In genomic region chr17:10702781-10703180, GRCm38 (mm10) we compare ENCODE assay signal across 8 mouse cellular contexts.
A peak's percentile ranks its signal among the peaks of the same experiment; 100 is the strongest.
DNase-seq lines count a peak whose midpoint lies in the region; ATAC-seq and TF ChIP-seq lines count a peak whose summit lies in the region.
"Had no signal": no experiment of that assay in that cellular context is flagged by ENCODE, and none has a peak within 500 bp of the region (broad histone marks: within the 10 kb centered on the region; RNA-seq: fewer than 3 reads in every experiment).

No protein-coding gene starts in this region.

- H3K4me2 ChIP-seq in stomach, postnatal 0 days (replicated peaks; ENCODE audit: low read depth): no peak overlapping the region

- H3K4me3 ChIP-seq in stomach, postnatal 0 days (ENCODE audit: low read depth, low read length): no peak overlapping the region

- H3K9me3 ChIP-seq in stomach, postnatal 0 days (ENCODE audit: control insufficient read depth, low read length): no peaks in the 10 kb centered on the region

- peak; percentile 3 for DNase-seq in lung, postnatal 10 days
- DNase-seq in lung, postnatal 14 days: no peak
- DNase-seq in adrenal gland, postnatal 10 days: peak; percentile 68
- peak; percentile 19 for DNase-seq in gastrocnemius, postnatal 25 days
- peak; percentile 22 for DNase-seq in mesoderm, embryonic 11.5 days (ENCODE audit: low read depth, low spot score)
- no peak for DNase-seq in stomach, postnatal 0 days (ENCODE audit: low spot score)
- DNase-seq in T-cell, adult 2 months (ENCODE audit: low spot score): no peak
- DNase-seq: layer of hippocampus, adult 9-11 months had no signal

- H3K36me3 ChIP-seq in stomach, postnatal 0 days (ENCODE audit: control insufficient read depth, insufficient read depth, low read length): no peaks in the 10 kb centered on the region

- no peak for ATAC-seq in stomach, postnatal 0 days (ENCODE audit: low FRiP score, low TSS enrichment)

- no peaks in the 10 kb centered on the region for H3K27me3 ChIP-seq in stomach, postnatal 0 days (ENCODE audit: control insufficient read depth, insufficient read depth, low read length)

- H3K27ac ChIP-seq in stomach, postnatal 0 days (replicated peaks): no peak overlapping the region

- H3K4me1 ChIP-seq in stomach, postnatal 0 days (replicated peaks; ENCODE audit: control insufficient read depth, insufficient read depth): no peaks in the 10 kb centered on the region

- no peak overlapping the region for H3K9ac ChIP-seq in stomach, postnatal 0 days (ENCODE audit: low read length)

- no peak for TF ChIP-seq EP300 in stomach, postnatal 0 days (optimal IDR thresholded peaks at IDR 0.05)

- 58% methylated on average over 6 of the region's 6 CpGs for WGBS in stomach, postnatal 0 days

- no peak for TF ChIP-seq CTCF in stomach, postnatal 0 days (IDR thresholded peaks at IDR 0.05; ENCODE audit: low read depth)

Comparison
In these comparisons a context has a peak if more than half of its experiments do, and no peak if none do; other contexts are left out.
1. DNase-seq: peak in lung, postnatal 10 days (single experiment), adrenal gland, postnatal 10 days (single experiment), gastrocnemius, postnatal 25 days (single experiment) and mesoderm, embryonic 11.5 days (single experiment); none in lung, postnatal 14 days (single experiment), stomach, postnatal 0 days (single experiment) and T-cell, adult 2 months (single experiment).